In the genomic region with DNA sequence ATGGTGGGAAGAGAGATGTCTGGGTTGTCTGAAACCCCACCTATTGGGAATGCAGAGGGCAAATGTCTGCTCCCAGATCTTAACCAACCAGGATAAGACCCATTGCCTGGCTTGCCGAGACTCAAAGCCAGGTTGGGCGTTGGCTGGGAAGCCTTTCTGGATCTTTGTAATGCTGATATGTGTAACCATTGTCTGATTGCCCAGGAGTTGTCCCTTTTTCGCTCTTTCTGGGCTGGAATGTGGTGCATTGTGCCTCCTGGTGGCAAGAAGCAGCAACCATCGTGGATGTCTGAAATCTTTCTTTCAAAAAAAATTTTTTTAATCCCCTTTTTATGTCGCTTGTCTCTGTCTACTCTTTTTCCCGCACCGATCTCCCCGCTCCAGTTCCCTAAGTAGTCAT, we compare ENCODE assay signal across 7 mouse cellular contexts. TPM values are rescaled to one million over a fixed set of nuclear protein-coding genes. Genes with fewer than 3 reads are reported as not detected.
DNase-seq lines count a peak whose midpoint lies in the region; ATAC-seq and TF ChIP-seq lines count a peak whose summit lies in the region.

No protein-coding gene starts in this region.

- no peak for TF ChIP-seq EP300 in heart, postnatal 0 days (IDR thresholded peaks at IDR 0.05; ENCODE audit: low read depth)

- H3K4me2 ChIP-seq in forebrain, embryonic 11.5 days (ENCODE audit: low read depth, low read length, severe bottlenecking), result peak overlapping the region; percentile 61; the same call in 1 of the 2 replicates
- peak overlapping the region; percentile 62 for H3K4me2 ChIP-seq in heart, postnatal 0 days (ENCODE audit: low read depth, low read length)
- H3K4me2 ChIP-seq in lung, embryonic 15.5 days, result peak overlapping the region; percentile 64

- no peak overlapping the region for H3K4me3 ChIP-seq in forebrain, embryonic 11.5 days (ENCODE audit: low read depth, low read length)
- 0 out of 2 replicates have a peak overlapping the region, but pooled peaks have one; percentile 54 for H3K4me3 ChIP-seq in heart, postnatal 0 days (ENCODE audit: low read depth, low read length)
- no peak overlapping the region for H3K4me3 ChIP-seq in lung, embryonic 15.5 days
- H3K4me3 ChIP-seq in olfactory bulb, adult 2 months (ENCODE audit: insufficient read depth, low read depth, low read length), result no peak overlapping the region

- peak; percentile 81 for TF ChIP-seq CTCF in brain, embryonic 14.5 days (IDR thresholded peaks at IDR 0.05; ENCODE audit: borderline replicate concordance, extremely low read depth, insufficient read depth, insufficient read length)
- TF ChIP-seq CTCF in heart, postnatal 0 days (IDR thresholded peaks at IDR 0.05; ENCODE audit: low read depth), result peak; percentile 79
- TF ChIP-seq CTCF in olfactory bulb, adult 2 months (IDR thresholded peaks at IDR 0.05; ENCODE audit: insufficient read depth, low read depth, low read length), result peak; percentile 49; the same call in 1 of the 2 replicates

- peaks cover 4% of the 10 kb centered on the region; the same call in 1 of the 2 replicates for H3K4me1 ChIP-seq in forebrain, embryonic 11.5 days (replicated peaks; ENCODE audit: control insufficient read depth, insufficient read depth, low read length)
- no peaks in the 10 kb centered on the region for H3K4me1 ChIP-seq in heart, postnatal 0 days (ENCODE audit: control insufficient read depth, insufficient read depth)
- peaks cover 25% of the 10 kb centered on the region for H3K4me1 ChIP-seq in lung, embryonic 15.5 days
- 0 out of 2 replicates have a peak, but pooled peaks cover 4% of the 10 kb centered on the region for H3K4me1 ChIP-seq in olfactory bulb, adult 2 months (ENCODE audit: control insufficient read depth, insufficient read depth, low read length)

- TF ChIP-seq POLR2A in brain, embryonic 14.5 days (IDR thresholded peaks at IDR 0.05; ENCODE audit: borderline replicate concordance, extremely low read depth, insufficient read depth, insufficient read length, poor library complexity, severe bottlenecking), result no peak
- TF ChIP-seq POLR2A in olfactory bulb, adult 2 months (IDR thresholded peaks at IDR 0.05; ENCODE audit: insufficient read depth, low read depth, low read length), result no peak

- H3K27me3 ChIP-seq in forebrain, embryonic 11.5 days (ENCODE audit: control insufficient read depth, insufficient read depth, low read length), result no peaks in the 10 kb centered on the region
- H3K27me3 ChIP-seq in heart, postnatal 0 days (ENCODE audit: control insufficient read depth, insufficient read depth, low read length), result no peaks in the 10 kb centered on the region
- no peaks in the 10 kb centered on the region for H3K27me3 ChIP-seq in lung, embryonic 15.5 days

- peak; percentile 41 for DNase-seq in MEL-GATA-1-ER (ENCODE audit: extremely low read depth, low read depth)
- peak; percentile 77 for DNase-seq in brain, embryonic 14.5 days (ENCODE audit: low read depth)
- DNase-seq in forebrain, embryonic 11.5 days (ENCODE audit: low spot score), result peak; percentile 70
- DNase-seq in heart, postnatal 0 days (ENCODE audit: low spot score), result peak; percentile 64
- peak; percentile 56 to 64 for DNase-seq in kidney, postnatal 25 days

- no peaks in the 10 kb centered on the region for H3K36me3 ChIP-seq in forebrain, embryonic 11.5 days (ENCODE audit: control insufficient read depth, insufficient read depth, low read length)
- no peaks in the 10 kb centered on the region for H3K36me3 ChIP-seq in heart, postnatal 0 days (replicated peaks; ENCODE audit: control insufficient read depth, insufficient read depth, low read length)
- no peaks in the 10 kb centered on the region for H3K36me3 ChIP-seq in lung, embryonic 15.5 days

- no peaks in the 10 kb centered on the region for H3K9me3 ChIP-seq in forebrain, embryonic 11.5 days (ENCODE audit: control insufficient read depth, low read length)
- H3K9me3 ChIP-seq in heart, postnatal 0 days (replicated peaks; ENCODE audit: control insufficient read depth, low read length), result no peaks in the 10 kb centered on the region
- no peaks in the 10 kb centered on the region for H3K9me3 ChIP-seq in lung, embryonic 15.5 days

- H3K9ac ChIP-seq in forebrain, embryonic 11.5 days (ENCODE audit: low read length), result no peak overlapping the region
- no peak overlapping the region for H3K9ac ChIP-seq in heart, postnatal 0 days (replicated peaks; ENCODE audit: low read depth, low read length)
- H3K9ac ChIP-seq in lung, embryonic 15.5 days, result 0 out of 2 replicates have a peak overlapping the region, but pooled peaks have one; percentile 51

- H3K27ac ChIP-seq in forebrain, embryonic 11.5 days (ENCODE audit: low read depth, low read length), result no peak overlapping the region
- peak overlapping the region; percentile 70 for H3K27ac ChIP-seq in heart, postnatal 0 days (ENCODE audit: low read depth)
- 0 out of 2 replicates have a peak overlapping the region, but pooled peaks have one; percentile 16 for H3K27ac ChIP-seq in lung, embryonic 15.5 days
- H3K27ac ChIP-seq in olfactory bulb, adult 2 months (ENCODE audit: insufficient read depth, low read depth, low read length), result 0 out of 2 replicates have a peak overlapping the region, but pooled peaks have one; percentile 14

- 0 out of 2 replicates have a peak, but pooled peaks have one; percentile 17 for ATAC-seq in forebrain, embryonic 11.5 days (replicated peaks; ENCODE audit: low FRiP score)
- no peak for ATAC-seq in heart, postnatal 0 days (ENCODE audit: insufficient read depth, low read depth)
- no peak for ATAC-seq in lung, embryonic 15.5 days (ENCODE audit: borderline replicate concordance, extremely low read depth, low FRiP score, low TSS enrichment)

- 6% methylated on average over 8 of the region's 8 CpGs for whole genome bisulfite sequencing in forebrain, embryonic 11.5 days
- 18% methylated on average over 8 of the region's 8 CpGs for WGBS in heart, postnatal 0 days
- WGBS in lung, embryonic 15.5 days, result 16% methylated on average over 8 of the region's 8 CpGs
- 10% methylated on average over 8 of the region's 8 CpGs for WGBS in olfactory bulb, adult 2 months

RNA-seq across cellular contexts. Expression of a gene that starts 54.6 kb away (rescaled TPM):
- 16.3 and 16.8 TPM in 2 replicates for polyA plus RNA-seq in brain, embryonic 14.5 days (2012; rRNA removed)
- 21.2 and 21.8 TPM in 2 replicates for polyA plus RNA-seq in forebrain, embryonic 11.5 days (2014; fragmentation: Nextera tagmentation; extraction: Ambion mirVana)
- total RNA-seq in heart, postnatal 0 days (2014; rRNA removed; ENCODE audit: low replicate concordance), result 16.3 and 19.8 TPM in 2 replicates
- 5.1 and 5.2 TPM in 2 replicates for polyA plus RNA-seq in heart, postnatal 0 days (2015; fragmentation: Nextera tagmentation; extraction: Ambion mirVana)
- polyA plus RNA-seq in lung, embryonic 15.5 days (2015; fragmentation: Nextera tagmentation; extraction: Ambion mirVana), result 15.5 and 16.6 TPM in 2 replicates
- polyA plus RNA-seq in olfactory bulb, adult 2 months (2012; ENCODE audit: insufficient read depth, insufficient read length, low replicate concordance, missing spikeins), result not detected in 2 replicates
